Mouse (Mus musculus) adrenal gland, postnatal 25 days (tissue): ENCODE measurements around the gene Utp3. TPM values are rescaled to one million over a fixed set of nuclear protein-coding genes. Genes with fewer than 3 reads are reported as not detected.
A peak's percentile ranks its signal among the peaks of the same experiment; 100 is the strongest.

ENCODE experiments used
- DNase-seq: peaks from one replicate; pipeline ENCODE4 v3.0.0; 2021; ENCODE audit warnings: mixed read lengths
- total RNA-seq: library from RNA; stranded (reverse); gene quantifications from 2 replicates; pipeline ENCODE4 v1.2.3, GENCODE M21; 2021

Gene Utp3
- total RNA-seq, 1 experiment from 2014 or later = 37.2 TPM

DNA sequence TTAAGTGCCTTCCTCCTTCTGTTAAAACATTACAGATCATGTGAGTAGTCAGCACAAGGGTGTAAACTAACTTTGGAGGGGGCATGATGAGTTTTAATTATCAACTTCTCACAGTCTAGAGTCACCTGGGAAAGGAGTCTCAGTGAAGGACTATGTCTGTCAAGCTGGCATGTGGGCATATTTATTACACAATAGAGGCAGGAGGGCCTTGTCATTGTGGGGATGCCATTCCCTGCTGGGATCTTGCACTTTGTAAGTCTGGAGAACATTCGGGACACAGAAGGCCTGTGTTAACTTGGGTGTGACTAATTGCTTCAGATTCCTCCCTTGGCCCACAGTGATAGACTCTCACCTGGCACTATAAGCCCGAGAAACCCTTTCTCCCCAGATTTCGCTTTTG lies 15.3 kb downstream of the Utp3 start:
- no peak for DNase-seq

DNA sequence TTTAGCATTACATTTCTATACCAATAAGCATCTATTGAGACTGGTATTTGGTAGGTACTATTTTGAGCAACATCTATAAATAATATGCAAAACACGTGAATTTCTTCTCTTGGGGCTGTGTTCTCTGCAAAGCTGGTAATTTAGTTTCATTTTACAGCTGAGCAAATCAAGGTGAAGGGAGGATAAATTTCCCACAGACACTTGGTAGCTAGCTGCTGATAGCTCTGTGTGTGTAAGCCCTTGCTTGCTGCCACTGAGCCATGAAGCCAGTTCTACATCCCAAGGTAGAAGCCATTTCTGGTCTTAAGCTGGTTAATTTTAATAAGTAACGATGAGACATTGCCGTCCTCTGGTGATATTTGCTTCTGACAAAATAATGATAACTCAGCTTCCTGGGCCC lies 20.6 kb downstream of the Utp3 start:
- no peak for DNase-seq

DNA sequence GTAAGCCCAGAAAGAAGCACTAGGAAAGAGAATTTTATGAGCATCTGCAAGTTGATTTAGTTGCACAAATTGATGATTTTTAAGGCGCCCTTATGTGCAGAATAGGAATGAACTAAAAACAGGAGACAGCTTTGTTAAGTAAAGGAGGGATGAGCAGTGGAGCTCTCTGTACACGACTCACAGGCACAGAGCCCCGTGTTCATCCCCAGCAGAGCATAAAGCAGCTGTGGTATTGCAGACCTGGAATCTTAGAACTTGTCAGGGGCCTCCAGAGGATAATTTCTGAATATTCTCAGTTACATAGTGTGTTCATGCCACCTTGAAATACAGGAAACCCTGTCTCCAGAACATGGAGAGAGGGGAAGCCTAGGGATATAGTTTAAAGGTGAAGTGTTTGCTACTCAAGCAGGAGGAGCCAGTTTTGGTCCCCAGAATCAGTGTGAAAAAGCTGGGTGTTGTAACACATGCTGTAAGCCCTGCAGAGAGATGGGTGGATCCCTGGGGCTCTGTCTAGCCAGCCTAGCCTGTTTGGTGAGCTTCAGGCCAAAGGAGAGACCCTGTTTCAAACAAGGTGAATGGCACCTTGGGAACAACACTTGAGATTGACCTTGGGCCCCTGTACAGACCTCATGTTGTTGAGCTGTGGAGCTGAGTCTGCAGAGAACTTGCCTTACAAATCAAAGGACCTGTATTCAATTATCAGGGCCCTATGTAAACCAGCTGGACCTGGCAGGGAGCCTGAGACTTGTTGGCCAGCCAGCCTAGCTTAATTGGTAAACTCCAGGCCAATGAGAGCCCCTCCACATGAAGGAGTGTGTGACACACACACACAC lies 21.5 kb downstream of the Utp3 start:
- DNase-seq = no peak

DNA sequence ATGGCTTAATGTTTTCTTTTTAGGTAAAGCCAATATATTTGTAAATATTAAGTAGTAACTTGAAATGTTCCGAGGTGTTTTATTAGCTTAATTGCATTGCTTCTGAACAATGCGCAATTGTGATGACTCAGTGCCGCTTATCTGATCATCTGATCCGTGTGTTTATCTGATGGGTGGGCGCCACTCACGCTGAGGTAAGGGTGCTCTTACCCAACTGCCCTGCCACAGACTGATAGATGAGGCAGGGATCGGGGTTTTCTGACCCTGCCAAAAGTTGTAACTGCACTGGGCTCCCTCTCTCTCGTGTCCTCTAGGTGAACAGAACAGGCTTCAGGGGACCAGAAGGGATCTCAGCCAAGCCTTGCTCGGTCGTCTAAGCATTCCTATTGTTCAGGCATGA lies 26.4 kb downstream of the Utp3 start:
- DNase-seq = no peak

DNA sequence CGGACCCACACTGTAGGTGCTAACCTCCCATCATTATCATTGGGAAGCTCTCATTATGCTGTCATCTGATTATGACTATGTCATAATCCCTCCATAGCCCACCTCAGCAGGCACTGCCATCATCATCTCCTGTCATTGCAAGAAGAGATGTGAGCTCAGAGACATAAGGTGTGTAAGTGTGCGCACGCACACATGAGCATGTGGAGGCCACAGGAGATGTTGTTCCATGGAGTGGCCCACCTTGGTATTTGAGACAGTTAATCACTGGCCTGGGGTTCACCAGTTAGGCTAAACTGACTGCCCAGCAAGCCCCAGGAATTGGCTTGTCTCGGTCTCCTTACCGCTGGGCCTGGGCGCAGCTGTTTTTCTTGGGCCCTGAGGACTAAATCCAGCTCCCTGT lies 27.1 kb downstream of the Utp3 start:
- DNase-seq = no peak

DNA sequence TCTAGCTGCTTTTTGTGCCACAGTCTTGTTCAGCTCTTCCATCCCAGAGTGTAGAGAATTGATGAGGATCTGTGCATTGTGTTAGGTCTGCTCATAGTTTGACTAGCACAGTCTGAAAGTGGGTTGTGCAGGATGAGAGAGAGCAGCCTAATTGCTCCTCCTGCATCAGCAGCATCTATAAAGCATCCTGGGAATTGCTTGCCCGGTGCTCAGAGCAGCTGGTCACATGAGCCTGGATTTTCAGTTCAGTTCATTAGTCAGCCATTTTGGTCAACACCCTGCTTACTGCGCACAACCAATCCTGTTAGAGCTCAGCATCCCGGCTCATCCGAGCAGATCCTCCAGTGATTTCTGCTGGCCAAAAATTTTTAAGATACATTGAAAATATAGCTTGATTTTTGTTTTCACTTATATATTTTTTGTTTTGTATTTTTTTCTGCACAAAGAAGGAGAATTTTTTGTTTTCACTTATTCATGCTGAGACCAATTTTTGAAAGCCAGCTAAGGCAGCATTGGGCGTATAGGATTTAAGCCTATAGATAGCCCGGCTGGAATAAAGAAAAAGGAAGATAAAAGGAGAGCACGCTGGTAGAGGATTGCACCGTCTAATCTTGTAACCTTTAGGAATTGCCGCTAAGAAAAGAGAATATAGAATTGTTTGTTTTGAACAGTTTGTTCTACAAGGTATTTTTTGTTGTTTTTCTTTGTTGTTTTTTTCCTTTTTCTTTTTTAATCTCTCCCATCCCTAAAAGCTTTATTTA lies 29.2 kb downstream of the Utp3 start:
- no peak for DNase-seq

DNA sequence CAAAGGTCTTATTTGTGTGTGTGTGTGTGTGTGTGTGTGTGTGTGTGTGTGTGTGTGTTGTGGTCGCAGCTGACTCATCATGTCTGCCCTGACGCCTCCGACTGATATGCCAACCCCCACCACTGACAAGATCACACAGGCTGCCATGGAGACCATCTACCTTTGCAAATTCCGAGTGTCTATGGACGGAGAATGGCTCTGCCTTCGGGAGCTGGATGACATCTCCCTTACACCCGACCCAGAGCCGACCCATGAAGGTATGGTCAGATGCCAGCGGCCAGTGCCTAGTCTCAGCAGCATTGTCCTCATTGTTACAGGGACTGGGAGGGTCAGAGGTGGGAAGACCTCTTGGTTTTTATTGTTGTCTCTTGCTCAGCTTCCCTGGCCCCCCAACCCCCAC lies 29.8 kb downstream of the Utp3 start:
- DNase-seq = no peak

DNA sequence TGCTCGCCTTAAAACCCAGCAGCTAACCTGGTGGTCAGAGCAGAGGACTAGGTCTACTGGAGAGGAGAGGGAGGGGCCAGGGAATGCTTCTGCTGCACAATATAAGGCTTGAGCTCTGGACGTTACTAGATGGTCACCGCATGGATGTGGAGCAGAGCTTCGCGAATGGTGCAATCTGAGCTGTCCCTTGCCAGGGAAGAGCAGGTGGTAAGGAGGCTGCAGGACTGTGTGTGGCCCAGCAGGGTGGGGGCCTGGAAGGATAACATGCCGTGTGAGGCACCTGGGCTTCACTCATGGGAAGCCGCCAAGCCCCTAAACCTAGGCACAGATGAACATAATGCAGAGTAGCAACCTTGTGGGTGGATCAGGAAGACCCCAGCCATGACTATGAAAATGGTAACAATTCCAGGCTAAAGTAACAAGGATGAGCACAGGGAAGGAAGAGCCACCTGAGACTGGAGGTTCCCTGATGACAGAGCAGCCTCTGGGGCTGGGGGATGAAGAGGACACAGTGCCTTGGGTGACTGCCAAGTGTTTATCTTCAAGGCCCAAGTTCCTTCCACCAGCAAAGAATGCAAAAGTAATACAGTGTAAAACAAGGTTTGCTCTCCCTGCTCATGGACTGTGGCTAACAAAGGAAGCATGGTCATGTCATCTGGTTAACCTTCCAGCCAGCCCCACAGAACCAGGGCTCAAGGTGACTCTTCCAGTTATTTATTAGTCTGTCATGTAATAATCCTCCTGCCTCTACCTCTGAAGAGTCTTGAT lies 32.3 kb downstream of the Utp3 start:
- no peak for DNase-seq

DNA sequence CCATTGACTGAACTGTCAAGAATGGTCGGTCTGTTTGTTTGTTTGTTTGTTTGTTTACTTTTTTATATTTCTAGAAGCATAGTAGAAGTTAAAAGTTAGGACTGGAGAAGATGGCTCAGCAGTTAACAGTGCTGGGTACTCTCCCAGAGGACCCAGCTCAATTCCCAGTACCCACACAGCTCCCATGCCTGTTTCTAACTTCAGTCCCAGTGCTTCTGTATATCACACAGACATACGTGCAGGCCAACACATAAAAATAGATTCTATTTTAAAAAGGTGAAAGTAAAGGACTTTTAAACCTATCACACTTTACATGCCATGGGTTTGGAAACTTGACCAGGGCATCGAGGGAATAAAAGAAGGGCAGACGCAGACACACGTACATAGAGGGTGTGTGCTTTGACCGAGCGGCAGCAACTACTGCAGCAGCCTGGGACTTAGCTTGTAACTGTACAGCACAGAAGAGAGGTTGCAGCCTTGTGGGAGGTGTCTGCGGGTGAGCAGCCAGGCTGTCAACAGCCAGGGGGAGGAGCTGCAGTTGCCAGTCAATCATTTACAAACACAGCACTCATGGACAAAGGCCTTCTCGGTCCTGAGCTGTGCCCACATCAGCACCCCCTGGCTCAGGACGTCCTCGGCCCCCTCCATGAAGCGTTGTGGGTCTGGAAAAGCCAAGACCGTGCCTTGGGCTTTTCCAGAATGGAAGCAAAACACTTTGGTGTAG lies 33.1 kb downstream of the Utp3 start:
- DNase-seq = peak; percentile 40

DNA sequence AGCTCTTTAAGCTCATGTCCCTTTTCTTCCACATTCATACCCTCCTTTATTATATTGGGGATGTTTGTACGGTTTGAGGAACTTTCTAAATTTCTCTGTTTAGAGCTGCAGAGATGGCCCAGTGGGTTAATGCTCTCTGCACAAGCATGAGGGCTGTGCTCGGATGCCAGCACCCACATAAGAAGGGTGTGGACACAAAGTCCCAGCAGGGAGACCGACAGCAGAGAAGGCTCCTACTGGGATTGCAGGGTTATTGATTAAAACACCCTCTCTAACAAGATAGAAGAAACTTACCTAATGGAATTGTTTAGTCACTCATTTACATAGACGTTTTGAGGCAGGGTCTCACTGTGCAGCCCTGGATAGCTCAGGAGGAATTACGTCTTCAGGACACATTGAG lies 34.2 kb downstream of the Utp3 start:
- DNase-seq = no peak

DNA sequence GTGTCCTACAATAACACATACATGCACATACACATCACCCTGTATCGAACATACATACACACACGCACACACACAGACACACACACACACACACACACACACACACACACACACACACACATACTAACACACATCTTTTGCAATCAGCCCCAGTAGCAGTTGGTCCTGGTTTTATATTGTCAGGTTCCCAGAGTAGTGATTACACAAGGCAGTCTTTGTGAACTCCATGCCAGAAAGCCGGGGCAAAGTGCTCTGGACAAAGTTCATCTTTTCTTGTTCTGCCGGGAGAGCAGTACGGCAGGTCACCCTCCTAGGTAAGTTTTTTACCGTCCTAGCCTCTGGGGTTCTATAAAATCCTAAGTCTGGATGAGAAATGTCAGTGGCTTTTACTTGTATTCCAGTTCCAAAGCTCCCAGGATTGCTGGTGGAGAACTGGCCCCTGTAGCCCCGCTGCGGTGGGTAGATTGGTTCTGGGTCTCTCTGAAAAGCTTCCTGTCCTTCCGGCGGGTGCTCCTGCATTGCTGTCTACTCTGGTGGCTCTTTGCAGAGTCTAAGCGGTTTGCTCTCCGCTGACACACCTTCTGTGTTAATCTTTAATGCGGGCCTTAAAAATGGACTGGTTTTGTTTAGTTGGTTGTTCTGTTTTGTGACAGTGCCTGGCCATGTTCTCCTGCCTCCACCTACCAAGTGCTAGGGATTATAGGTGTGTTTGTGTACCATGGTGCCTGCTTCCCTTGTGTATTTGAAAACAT lies 39.3 kb downstream of the Utp3 start:
- no peak for DNase-seq

DNA sequence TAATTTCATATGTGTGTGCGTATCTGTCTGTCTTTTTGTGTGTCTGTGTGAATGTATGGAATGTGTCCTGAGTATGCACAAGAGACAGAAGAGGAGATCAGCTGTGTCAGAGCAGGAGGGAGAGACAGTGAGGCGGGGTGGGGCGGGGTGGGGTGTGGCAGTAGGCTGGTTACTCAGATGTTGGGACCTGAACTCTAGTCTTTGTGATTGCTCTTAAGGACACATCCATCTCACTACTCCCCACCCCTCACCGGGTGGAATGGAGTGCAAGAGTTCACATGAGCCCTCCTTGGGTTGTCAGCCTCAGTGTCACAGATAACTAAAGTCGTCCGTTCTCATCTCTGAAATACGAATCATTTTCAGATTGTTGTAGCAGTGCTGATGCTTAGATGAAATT lies 39.9 kb downstream of the Utp3 start:
- no peak for DNase-seq

DNA sequence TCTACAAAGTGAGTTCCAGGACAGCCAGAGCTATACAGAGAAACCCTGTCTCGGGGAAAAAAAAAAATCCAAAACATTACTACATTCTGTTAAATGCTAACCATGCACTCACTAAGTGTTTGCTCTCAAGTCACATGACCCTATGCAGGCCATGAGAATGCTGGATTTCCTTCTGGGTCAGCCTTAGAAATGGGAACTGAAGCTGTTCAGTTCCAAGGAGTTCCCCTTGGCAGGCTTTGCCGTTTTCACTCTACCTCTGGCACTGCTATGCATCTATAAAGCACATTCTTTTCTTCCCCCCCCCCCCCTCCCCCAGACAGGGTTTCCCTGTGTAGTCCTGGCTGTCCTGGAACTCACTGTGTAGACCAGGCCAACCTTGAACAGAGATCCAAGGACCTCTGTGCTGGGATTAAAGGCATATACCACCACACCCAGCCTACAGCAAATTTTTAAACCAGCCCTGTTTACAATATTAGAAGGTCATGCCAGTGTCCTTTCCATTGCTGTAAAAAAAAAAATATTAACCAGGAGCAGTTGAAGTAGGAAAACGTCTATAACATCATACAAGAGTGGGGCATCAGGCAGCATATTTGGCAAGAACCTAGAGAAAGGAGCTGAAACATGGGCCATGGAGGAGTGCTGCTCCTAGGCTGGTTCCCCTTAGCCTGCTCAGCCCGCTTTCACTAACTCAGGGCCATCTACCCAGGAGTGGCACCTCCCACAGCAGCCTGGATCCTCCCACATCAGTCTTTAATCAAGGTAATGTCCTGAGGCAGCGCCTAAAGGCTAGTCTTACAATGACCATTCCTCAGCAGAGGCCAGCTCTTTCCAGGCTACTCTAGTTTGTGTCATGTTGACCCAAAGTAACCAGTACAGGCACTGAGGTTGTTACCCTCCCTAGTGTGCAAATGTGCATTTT lies 41.5 kb downstream of the Utp3 start:
- no peak for DNase-seq

DNA sequence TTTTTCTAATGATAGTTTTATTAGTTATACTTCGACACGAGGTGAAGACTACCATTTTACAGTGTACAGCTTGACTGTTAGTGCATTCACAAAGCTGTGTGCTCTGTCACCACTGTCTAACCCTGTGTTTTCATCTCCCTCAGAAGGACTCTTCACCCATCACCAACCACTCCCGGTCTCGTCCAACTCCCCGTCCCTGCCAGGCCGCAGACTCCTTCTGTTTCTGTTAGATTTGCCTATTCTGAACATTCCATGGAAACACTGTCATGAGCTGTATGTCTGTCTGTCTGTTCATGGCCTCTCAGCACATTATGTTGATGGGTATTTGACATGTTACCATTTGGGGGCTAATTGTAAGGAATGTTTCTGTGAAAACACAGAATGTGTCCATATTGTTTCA lies 44.7 kb downstream of the Utp3 start:
- no peak for DNase-seq

DNA sequence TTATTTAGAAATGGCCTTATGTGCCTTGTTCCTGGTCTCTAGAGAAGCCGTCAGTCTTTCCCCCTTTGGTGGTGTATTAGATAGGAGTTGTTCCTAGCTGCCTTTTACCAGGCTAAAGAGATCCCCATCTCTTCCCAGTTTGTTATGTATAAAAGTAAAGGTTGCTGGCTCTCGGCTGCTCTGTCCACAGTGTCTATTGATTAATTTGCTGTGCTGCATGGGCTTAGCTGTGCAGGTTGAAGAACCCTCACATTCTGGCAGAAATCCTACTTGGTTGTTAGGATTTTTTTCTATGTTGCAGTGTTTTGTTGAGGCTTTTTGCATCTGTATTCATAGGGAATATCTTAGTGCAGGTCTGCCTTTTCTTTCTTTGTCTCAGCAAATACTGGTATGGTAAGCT lies 47.8 kb downstream of the Utp3 start:
- DNase-seq = no peak

DNA sequence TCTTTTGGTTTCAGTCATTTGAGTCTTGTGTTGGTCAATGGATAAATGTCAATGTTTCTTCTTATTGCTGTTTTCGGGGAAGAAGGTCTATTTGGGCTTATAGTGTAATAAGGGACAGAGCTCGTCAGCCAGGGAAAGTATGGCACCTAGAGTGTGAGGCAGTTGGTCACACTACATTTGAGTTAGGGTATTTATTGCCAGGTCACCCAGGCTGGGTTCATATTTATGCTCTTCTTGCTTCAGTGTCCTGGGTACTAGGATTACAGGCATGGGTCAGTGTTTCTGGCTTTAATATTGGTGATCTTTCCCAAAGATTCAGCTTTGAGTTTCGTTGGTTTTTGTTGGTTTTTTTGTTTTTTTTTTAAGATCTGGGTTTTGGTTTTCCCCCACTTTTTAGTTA lies 48.5 kb downstream of the Utp3 start:
- no peak for DNase-seq

DNA sequence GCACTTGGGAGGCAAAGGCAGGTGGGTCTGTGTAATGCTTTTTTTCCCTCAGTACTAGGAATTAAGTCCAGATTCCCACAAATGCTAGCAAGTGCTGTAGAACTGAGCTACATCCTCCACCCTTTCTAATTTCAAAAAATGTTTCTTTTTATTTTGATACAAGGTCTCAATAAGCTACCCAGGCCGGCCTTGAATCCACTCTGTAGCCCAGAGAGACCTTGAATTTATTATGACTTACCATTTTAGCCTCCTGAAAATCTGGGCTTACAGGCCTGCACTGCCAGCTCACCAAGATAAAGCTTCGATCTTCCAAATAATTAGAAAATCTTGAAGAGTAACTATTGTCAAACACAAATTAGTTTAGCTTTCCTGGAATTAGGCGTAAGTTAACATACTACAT lies 49.8 kb downstream of the Utp3 start:
- no peak for DNase-seq

DNA sequence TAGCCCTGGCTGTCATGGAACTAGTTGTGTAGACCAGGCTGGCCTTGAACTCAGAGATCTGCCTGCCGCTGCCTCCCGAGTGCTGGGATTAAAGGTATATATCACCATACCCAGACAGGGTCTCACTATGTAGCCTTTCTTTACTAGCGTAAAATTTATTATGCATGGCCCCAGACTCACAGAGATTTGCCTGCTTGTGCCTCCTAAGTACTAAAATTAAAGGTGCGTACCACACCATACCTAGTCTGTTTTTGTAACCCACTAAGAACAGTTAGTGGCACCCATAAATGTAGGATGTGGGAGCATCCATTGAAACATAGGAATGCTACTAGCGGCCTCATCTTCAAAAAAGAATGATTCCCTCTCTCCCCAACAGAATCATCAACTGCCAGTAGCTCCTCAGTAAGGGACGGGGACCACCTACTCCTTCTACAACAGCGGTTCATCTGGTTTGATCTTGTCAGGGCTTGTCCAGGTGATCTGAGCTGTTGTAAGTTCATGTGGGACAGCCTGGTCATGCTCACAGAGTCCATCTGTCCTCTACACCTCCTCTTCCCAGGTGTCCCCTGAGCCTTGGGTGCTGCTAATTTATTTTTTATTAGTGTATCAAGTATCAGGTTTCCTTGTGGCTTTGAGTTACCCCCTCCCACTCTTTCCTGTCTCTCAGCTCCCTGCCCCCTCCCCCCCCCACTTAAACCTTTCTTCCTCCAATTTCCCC lies 50.5 kb downstream of the Utp3 start:
- DNase-seq = no peak
